Mouse (Mus musculus): ENCODE measurements around the gene Sugp2.

Sugp2 gene

DNA sequence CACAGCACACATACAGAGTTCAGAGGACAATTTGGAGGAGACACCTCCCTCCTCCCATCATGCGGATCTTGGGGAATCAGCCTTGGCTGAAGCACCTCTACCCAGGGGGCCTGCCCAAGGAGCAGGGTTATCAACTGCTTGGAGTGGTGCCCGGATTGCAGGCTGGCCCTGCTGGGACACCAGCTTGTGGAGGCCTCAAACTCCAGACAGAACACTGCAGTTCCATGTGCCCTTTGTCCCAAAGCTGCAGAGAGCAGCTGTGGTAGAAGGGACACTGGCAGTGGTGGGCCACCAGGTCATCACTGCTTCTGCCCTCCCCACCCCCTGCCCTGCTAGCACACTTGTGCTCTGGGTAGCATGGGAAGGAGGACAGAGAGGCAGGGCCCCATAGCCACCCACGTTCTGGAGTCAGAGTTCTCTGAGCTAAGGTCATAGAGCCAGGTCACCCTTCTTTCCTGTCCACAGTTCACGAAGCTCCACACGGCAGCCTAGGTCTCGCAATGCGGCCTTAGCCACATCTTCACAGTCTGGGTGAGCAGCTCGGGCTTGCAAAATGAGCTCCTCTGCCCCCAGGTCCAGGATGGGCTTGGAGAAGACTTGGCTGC, 13.7 kb upstream of the Sugp2 start:
- DNase-seq (ENCODE audit: extremely low read depth, low read depth, low spot score) = no peak

DNA sequence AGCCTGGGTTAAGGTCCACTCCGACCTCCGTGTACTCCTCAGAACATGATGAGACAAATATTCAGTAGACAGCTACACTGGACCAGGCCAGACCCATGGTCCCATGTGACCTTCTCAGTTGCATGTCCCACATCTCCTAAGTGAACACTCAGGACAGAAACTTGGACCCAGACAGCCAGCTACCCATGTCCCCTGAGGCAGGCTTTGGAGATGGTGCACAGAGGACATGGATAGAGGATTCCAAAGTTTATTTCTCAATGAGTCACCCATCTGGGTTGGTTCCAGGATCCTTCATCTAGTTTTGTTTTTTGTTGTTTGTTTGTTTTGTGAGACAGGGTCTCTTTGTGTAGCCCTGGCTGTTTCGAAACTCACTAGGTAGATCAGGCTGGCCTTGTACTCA, 13.1 kb upstream of the Sugp2 start:
- DNase-seq (ENCODE audit: extremely low read depth, low read depth, low spot score) = no peak

DNA sequence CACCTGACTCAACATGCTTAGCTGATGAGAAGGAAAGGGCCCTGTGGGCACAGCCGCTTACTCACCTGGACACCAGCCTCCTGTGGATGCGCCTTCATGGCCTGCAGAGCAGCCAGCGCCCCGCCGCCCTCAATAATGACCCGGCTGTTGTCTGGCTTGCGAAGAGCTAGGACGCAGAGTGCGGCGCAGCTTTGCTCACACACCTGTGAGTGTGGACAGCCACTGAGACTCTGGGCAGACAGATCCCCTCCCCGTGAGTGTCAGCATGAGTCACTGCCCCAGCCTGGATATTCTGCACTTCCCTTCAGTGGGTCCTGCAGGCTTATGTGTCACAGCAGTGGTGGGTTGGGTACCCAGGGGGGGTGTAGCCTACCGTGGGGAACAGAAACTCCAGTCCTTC, 12.0 kb upstream of the Sugp2 start:
- no peak for DNase-seq (ENCODE audit: extremely low read depth, low read depth, low spot score)

GRCm38 (mm10) chr8:70223341-70223740, 10.7 kb upstream of the Sugp2 start:
- DNase-seq (ENCODE audit: extremely low read depth, low read depth, low spot score) = no peak

DNA sequence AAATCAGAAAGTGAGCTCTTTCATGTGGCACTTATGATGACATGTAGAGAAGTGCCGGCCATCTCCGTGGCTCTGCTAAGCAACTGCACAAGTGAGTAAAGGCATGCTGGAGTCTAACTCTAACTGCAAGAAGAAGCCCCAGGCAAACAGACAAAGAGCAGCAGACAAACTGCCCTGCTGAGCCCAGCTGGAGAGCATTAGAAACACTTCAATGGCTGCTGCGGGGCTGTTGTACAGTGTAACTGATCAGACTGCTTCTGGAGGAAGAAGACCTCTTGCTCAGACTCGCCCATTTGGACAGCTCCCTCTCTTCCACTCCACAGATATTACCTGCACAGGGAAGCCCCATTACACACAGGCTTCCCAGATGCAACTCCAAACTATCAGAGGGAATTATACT, 6.0 kb upstream of the Sugp2 start:
- DNase-seq (ENCODE audit: extremely low read depth, low read depth, low spot score) = no peak

DNA sequence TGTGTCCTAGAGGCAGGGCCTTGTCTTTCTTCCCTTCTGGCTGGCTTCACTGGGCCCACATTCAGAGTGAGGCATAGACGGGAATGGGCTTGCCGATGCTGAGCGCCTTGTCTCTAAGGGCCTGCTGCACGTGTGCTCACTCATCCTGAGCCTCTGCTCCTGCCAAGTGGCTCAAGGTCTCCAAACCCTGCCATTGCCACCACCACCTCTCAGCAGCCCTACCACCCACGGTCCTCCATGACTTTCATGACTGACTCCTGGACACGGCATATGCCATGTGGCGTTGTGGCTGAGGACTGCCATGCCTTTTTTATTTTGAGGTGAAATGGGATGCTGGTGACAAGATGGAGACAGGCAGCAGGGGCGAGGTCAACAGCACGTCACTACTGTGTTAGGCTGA, 3.2 kb upstream of the Sugp2 start:
- DNase-seq (ENCODE audit: extremely low read depth, low read depth, low spot score) = no peak

DNA sequence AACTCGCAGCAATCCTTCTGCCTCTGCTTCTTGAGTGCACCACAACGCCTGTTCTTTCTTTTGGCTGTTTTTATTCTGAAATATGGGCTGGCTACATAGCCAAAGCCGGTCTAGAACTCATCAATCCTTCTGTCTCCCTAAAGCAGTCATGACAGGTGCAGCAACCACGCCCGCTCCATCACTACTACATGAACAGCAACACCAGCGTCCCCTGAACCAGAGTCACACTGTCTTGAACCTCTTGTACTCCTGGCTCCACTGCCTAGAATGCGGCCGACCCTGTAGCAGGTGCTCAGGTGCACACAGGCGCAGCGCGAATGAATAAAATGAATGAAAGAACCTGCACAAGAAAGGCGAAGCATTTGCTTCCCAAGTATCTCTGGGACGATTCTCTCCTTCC, 420 bp upstream of the Sugp2 start:
- DNase-seq (ENCODE audit: extremely low read depth, low read depth, low spot score) = no peak

GRCm38 (mm10) chr8:70234781-70235128, 729 bp downstream of the Sugp2 start:
- no peak for DNase-seq (ENCODE audit: extremely low read depth, low read depth, low spot score)

DNA sequence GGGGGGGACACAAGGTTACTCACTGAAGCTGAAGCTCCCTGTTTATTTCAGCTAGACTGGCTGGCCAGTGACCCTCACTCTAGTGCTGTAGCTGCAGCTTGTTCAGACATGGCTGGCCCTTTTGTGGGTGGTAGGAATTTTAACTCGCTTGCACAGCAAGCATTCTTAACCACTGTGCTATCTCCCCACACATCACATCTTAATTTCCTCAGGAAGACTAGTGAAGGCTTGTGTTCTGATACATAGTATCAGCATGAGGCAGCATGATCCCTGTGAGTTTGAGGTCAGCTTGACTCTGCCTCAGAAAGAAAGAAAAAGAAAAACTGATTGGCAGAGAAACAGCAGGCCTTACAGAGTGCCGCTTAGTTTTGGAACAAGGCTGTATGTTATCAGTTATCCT, 3.8 kb downstream of the Sugp2 start:
- DNase-seq (ENCODE audit: extremely low read depth, low read depth, low spot score) = no peak

DNA sequence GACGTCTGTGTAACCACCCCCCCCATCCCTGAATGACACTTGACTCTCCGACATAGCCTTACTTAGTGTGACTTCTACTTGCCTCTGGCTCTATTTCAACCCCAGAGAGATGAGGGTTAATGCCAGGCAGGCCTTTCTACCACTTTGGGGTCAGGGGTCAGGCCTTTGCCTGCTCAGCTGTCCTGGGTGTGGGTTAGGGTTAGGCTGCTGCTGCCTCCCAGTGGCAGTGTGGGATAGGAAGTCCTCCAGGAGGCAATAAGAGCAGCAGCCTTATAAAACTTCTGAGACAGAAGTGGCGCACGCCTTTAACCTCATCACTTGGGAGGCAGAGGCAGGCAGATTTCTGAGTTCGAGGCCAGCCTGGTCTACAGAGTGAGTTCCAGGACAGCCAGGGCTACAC, 6.6 kb downstream of the Sugp2 start:
- no peak for DNase-seq (ENCODE audit: extremely low read depth, low read depth, low spot score)

GRCm38 (mm10) chr8:70246622-70247021, 12.6 kb downstream of the Sugp2 start:
- DNase-seq (ENCODE audit: extremely low read depth, low read depth, low spot score) = no peak

GRCm38 (mm10) chr8:70247841-70248240, 13.8 kb downstream of the Sugp2 start:
- no peak for DNase-seq (ENCODE audit: extremely low read depth, low read depth, low spot score)

- DNase-seq (ENCODE audit: extremely low read depth, low read depth, low spot score) = no peak
These were observed 20.6 kb downstream of the Sugp2 start for GRCm38 (mm10) chr8:70254628-70255027.

DNA sequence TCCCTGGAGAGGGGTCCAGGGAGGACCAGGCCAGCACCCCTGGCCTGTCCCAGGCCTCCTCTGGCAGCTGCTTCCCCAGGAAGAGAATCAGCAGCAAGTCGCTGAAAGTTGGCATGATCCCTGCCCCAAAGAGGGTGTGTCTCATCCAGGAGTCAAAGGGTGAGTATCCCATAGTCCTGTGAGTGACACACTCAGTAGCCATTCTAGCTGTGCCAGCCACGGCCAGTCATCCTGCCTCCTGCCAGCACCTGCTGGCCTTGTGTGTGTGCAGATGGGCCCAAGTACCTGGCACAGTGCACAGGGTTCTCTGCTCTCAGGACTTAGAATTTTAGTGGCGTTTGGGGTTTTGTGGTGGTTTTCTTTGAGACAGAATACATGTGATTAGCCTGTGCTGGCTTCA, 23.4 kb downstream of the Sugp2 start:
- no peak for DNase-seq (ENCODE audit: extremely low read depth, low read depth, low spot score)

DNA sequence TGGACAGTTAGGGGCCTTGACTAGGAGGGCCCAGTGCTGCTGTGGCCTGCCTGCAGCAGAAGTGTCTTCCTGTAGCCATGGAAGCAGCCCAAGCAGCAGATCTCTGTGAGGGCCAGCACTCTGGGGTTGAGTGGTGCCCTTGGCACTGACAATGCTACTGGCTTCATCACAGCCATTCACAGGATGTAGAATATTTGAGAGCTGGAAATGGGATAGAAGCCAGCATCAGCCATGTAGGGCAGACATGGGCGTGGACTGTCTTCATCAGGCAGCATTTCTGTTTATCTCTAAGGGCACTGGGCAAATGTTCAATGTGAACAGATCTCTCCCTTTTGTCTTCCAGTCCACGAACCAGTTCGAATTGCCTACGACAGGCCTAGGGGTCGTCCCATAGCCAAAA, 24.6 kb downstream of the Sugp2 start:
- DNase-seq (ENCODE audit: extremely low read depth, low read depth, low spot score) = no peak

DNA sequence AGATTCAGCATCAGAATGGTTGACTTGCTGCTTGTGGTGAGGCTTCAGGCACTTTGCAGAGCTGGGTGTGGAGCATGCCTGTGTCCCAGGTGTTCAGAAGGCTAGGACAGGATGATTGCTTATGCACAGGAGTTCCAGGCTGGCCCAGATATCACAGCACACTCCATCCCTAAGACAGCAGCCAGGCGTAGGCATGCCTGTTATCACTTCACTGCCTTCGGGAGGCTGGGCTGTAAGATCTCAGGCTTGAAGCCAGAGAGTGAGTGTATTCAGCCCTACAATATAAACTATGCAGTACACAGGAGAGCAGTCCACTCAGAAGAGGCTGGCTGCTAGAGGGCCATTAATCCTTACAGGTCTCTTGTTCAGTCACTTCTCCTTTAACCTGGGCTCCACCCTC, 25.0 kb downstream of the Sugp2 start:
- no peak for DNase-seq (ENCODE audit: extremely low read depth, low read depth, low spot score)

DNA sequence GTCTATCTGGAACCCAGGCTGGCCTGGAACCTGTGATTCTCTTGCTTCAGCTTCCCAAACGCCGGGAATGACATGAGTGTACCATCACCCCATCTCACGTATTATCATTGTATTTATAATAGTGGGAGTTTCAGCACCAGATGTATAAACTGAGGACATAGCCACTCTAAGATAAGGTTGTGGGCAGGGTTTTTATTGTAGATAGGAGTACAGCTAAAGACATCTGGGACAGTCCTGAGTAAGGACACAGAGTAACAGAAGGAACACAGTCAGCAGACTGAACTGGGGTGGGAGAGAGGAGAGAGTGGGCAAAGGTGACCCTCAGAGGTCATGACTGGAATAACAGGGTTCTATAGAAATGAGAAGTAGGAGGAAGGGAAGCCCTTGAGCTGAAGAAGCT, 33.6 kb downstream of the Sugp2 start:
- DNase-seq (ENCODE audit: extremely low read depth, low read depth, low spot score) = no peak

GRCm38 (mm10) chr8:70268311-70268710, 34.3 kb downstream of the Sugp2 start:
- no peak for DNase-seq (ENCODE audit: extremely low read depth, low read depth, low spot score)

DNA sequence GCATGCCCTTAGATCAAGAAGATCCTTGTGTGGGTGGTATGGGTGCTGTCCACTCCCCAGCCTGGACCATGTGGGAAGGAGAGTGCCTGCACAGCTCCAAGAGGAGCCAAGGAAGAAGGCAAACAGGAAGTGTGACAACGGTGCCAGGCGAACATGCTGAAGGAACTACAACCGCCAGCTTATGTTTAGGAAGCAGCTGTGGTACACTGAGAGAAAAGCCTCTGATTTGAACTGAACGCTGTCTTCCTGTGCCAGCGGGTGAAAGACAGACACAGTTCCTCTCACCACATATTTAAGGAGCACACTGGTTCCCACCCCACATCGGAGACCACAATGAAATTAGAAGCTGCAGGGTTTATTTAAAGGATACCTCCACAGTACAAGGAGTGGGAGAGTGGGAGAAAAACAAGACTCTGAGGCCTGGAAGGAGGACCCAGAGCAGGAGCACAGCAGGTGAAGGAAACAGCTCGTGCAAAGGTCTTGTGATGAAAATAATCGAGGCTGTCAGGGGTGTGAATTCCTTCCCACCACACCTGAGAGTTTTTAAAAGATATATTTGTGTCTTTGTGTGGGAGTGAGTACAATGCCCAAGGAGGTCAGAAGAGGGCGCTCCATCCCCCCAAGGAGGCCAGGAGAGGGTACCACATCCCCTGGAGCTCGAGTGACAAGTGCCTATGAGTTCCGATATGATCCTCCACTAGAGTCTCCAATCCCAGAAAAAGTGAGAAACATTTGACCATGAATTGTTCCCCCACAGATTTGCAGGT, 35.0 kb downstream of the Sugp2 start:
- no peak for DNase-seq (ENCODE audit: extremely low read depth, low read depth, low spot score)

- DNase-seq (ENCODE audit: extremely low read depth, low read depth, low spot score) = no peak
These were observed 38.9 kb downstream of the Sugp2 start for GRCm38 (mm10) chr8:70272949-70273348.

GRCm38 (mm10) chr8:70274350-70274749, 40.3 kb downstream of the Sugp2 start:
- no peak for DNase-seq (ENCODE audit: extremely low read depth, low read depth, low spot score)

DNA sequence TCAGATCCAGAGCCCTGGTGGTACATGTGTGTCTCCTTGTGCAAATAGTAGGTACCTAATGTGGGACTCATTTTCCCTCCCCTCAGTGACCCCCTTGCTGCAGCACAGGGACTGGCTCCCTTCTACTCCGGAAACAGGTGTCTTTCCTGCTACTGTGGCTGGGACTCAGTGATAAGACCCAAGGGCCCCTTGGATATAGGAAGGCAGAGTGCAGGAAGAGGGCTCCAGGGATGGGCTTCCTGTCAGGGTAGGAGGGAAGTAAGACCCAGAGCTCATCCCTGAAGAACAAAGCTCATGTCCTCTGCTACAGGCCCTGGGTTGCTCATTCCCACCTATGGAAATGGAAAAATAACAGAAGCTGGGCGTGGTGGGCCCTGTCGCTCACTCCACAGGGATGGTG, 42.5 kb downstream of the Sugp2 start:
- DNase-seq (ENCODE audit: extremely low read depth, low read depth, low spot score) = no peak

DNA sequence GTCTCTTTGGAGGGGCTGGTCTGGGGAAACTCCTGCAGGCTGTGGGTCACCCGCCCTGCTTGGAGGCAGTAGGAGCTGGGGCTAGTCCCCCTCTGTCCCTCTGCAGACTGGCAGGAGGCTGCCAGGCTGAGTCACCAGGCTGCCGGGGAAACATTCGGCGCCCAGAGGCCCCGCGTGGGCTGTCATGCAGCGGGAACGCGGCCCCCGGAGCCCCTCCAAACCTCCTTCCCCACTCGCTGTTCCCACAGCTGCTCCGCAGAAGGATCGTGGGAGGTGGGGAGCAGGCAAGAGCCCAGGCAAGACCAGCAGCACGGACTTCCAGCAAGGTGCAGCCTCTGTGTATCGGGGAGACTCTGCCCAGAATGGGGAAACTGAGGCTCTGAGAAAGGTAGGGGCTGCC, 44.1 kb downstream of the Sugp2 start:
- no peak for DNase-seq (ENCODE audit: extremely low read depth, low read depth, low spot score)
